Mouse (Mus musculus) T-cell, adult 66 days (primary cell): Measurements from ENCODE around the gene Gm6351. TPM values are rescaled to one million over a fixed set of nuclear protein-coding genes. Genes with fewer than 3 reads are reported as not detected.

Experiments used
- total RNA-seq, 2 experiments: library from RNA; stranded (reverse); gene quantifications; 3 replicates in 1 of 2; 4 replicates in 1 of 2; pipeline ENCODE4 v1.2.4; 2023

The Gm6351 gene
- total RNA-seq: not detected

DNA sequence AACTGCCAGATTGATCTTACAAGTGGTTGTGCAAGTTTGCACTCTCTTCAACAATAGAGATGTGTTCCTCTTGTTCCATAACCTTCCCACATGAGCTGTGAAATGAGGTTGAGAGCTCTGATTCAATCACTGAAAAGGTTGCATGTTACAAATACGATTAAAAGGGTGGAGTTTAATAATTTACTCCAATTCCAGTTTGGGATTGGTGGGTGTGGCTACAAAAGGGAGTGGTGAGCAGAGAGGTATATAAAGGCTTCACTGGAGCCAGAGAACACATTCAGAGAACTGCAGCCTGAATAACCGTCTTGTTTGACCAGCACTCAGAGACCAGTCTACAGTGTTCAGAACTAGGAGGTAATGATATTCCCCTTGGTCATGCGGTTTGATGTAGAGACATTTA, at the start of gene Gm6351:
Gene Gm6351, plus strand, starts transcription at position 301 of the 400 bp plus-strand sequence.

DNA sequence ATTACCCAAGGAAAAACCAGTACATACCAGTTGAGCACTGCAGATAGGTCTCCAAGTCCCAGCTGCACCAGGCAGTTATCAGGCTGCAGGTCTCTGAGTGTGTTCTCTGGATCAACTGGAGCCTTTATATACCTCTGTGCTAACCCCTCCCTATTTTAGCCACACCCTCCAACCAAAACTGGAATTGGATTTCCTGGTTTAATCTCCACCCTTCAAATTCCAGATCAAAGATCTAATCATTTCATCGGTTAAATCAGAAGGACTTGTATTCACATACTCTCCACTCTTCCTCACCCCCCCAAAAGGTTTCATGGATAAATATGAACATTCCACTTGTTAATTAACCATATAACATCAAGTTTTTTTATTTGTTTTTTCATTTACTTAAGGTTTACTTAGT, 5.7 kb upstream of the Gm6351 start, which contains the start of gene BC061212:
Gene BC061212, minus strand, starts transcription at position 101 of the 400 bp plus-strand sequence.

Other genes with a start within 250 kb of the Gm6351 start
- gene Gm7792, start 232.6 kb upstream of the Gm6351 start, total RNA-seq: not detected
- not detected for gene Gm16429, start 147.3 kb upstream of the Gm6351 start, total RNA-seq
- not detected for gene BC061212, start 5.8 kb upstream of the Gm6351 start, total RNA-seq
- not detected for gene Gm3106, start 141.6 kb downstream of the Gm6351 start, total RNA-seq
- not detected for gene A430089I19Rik, start 230.4 kb downstream of the Gm6351 start, total RNA-seq
- not detected for gene Gm6502, start 238.1 kb downstream of the Gm6351 start, total RNA-seq